Mouse (Mus musculus) ES-CJ7 (cell line): Measurements from ENCODE around the gene Rdh5.

Source experiments
- DNase-seq: peaks from one replicate; pipeline ENCODE4 v3.0.0; 2011; ENCODE audit warnings: low read depth, low spot score

Rdh5 gene

GRCm38 (mm10) chr10:128922822-128923012, at the start of gene Rdh5:
TSS of gene Rdh5 (minus strand) at chr10:128922888.
- no peak for DNase-seq

- no peak for DNase-seq
Measured at GRCm38 (mm10) chr10:128970740-128971250, 48.1 kb upstream of the Rdh5 start.

GRCm38 (mm10) chr10:128968341-128968749, 45.7 kb upstream of the Rdh5 start:
- no peak for DNase-seq

- no peak for DNase-seq
Measured at GRCm38 (mm10) chr10:128965871-128966270, 43.2 kb upstream of the Rdh5 start.

GRCm38 (mm10) chr10:128964961-128965360, 42.3 kb upstream of the Rdh5 start:
- no peak for DNase-seq

- DNase-seq, result no peak
Measured at GRCm38 (mm10) chr10:128960590-128961584, 38.2 kb upstream of the Rdh5 start, which contains the start of gene Mettl7b. TSS of gene Mettl7b (minus strand) at chr10:128960988.

GRCm38 (mm10) chr10:128960142-128960541, 37.5 kb upstream of the Rdh5 start:
- DNase-seq, result no peak

- no peak for DNase-seq
Measured at GRCm38 (mm10) chr10:128958340-128958739, 35.7 kb upstream of the Rdh5 start.

- no peak for DNase-seq
Measured at GRCm38 (mm10) chr10:128950208-128950887, 27.7 kb upstream of the Rdh5 start.

- DNase-seq, result peak; percentile 71
Measured at GRCm38 (mm10) chr10:128947496-128947895, 24.8 kb upstream of the Rdh5 start.

GRCm38 (mm10) chr10:128945675-128946074, 23.0 kb upstream of the Rdh5 start:
- DNase-seq, result peak; percentile 23

- DNase-seq, result no peak
Measured at GRCm38 (mm10) chr10:128940475-128941061, 17.9 kb upstream of the Rdh5 start.

GRCm38 (mm10) chr10:128938974-128939373, 16.3 kb upstream of the Rdh5 start:
- DNase-seq, result no peak

- DNase-seq, result no peak
Measured at GRCm38 (mm10) chr10:128938457-128938856, 15.8 kb upstream of the Rdh5 start.

GRCm38 (mm10) chr10:128937756-128938390, 15.2 kb upstream of the Rdh5 start:
- no peak for DNase-seq

- DNase-seq, result no peak
Measured at GRCm38 (mm10) chr10:128935826-128936440, 13.2 kb upstream of the Rdh5 start.

- DNase-seq, result no peak
Measured at GRCm38 (mm10) chr10:128934997-128935787, 12.5 kb upstream of the Rdh5 start.

GRCm38 (mm10) chr10:128933976-128934721, 11.5 kb upstream of the Rdh5 start:
- DNase-seq, result no peak

- peak; percentile 62 for DNase-seq
Measured at GRCm38 (mm10) chr10:128933574-128933973, 10.9 kb upstream of the Rdh5 start, which contains the start of gene Itga7. TSS of gene Itga7 (plus strand) at chr10:128933818.

GRCm38 (mm10) chr10:128931441-128931840, 8.8 kb upstream of the Rdh5 start:
- DNase-seq, result no peak
